Mouse (Mus musculus): ENCODE data around the gene Baz2b. TPM values are rescaled to one million over a fixed set of nuclear protein-coding genes. Genes with fewer than 3 reads are reported as not detected.

The Baz2b gene
- polyA plus RNA-seq, 1 experiment from 2014 or later: 74.7 TPM

DNA sequence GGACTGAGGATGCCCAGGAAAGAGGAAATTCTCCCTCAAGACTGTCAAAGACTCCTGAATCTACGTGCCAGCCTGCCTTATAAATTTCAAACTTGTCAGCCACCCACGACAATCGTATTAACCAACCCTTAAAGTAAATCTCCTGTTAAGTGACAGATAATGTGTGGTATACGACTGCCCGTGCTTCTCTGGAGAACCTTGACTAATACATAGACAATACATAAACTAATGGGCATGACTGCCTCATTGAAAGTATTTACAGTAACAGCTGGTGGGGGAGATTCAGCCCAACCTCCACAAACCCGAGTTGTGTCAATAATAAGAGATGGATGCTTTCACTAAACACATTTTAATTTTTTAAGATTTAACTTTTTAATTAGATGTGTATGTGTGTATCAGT, 3.8 kb downstream of the Baz2b start:
- H3K4me1 ChIP-seq (ENCODE audit: control insufficient read depth, insufficient read depth, low read length): peaks cover 4% of the 10 kb centered on the region
- 68% methylated on average over 6 of the region's 6 CpGs for WGBS
- no peaks in the 10 kb centered on the region for H3K9me3 ChIP-seq (ENCODE audit: control insufficient read depth, low read length)
- ATAC-seq (ENCODE audit: low FRiP score) (no peak), DNase-seq (ENCODE audit: low spot score, missing footprints) (no peak)
- H3K9ac ChIP-seq (ENCODE audit: low read length): no peak overlapping the region
- no peak overlapping the region for H3K27ac ChIP-seq (ENCODE audit: low read depth, low read length)
- no peaks in the 10 kb centered on the region for H3K36me3 ChIP-seq (ENCODE audit: control insufficient read depth, insufficient read depth, low read length)
- no peak overlapping the region for H3K4me2 ChIP-seq
- H3K4me3 ChIP-seq (ENCODE audit: low read depth, low read length): no peak overlapping the region
- H3K27me3 ChIP-seq (ENCODE audit: control insufficient read depth, insufficient read depth, low read length): no peaks in the 10 kb centered on the region

GRCm38 (mm10) chr2:60204162-60204561, 5.5 kb downstream of the Baz2b start:
- 86% methylated on average over 6 of the region's 6 CpGs for WGBS
- Histone ChIP-seq H3K27ac (ENCODE audit: low read depth, low read length) (no peak overlapping the region), H3K36me3 (ENCODE audit: control insufficient read depth, insufficient read depth, low read length) (no peaks in the 10 kb centered on the region), H3K27me3 (ENCODE audit: control insufficient read depth, insufficient read depth, low read length) (no peaks in the 10 kb centered on the region), H3K9me3 (ENCODE audit: control insufficient read depth, low read length) (no peaks in the 10 kb centered on the region), H3K4me2 (no peak overlapping the region), H3K4me1 (ENCODE audit: control insufficient read depth, insufficient read depth, low read length) (peaks cover 3% of the 10 kb centered on the region; the same call in 1 of the 2 replicates), H3K9ac (ENCODE audit: low read length) (no peak overlapping the region), H3K4me3 (ENCODE audit: low read depth, low read length) (no peak overlapping the region)
- ATAC-seq (ENCODE audit: low FRiP score) (no peak), DNase-seq (ENCODE audit: low spot score, missing footprints) (no peak)

DNA sequence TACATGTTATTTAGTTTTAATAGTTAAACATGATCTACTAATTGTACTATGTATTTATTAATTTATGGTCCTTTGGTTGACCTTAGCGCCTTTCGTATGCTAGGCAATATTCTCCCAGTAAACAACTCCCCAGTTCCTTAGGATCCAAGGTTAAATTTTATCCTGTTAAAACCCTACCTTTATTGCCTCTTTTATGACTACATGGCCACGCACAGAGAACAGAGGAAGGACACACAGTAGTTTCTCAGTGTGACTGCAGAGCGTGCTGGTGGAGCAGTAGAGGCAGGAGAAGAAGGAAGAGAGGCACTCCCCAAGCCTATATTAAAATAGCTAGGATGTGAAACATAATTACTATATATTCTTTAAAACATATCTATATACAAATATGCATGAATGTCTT, 5.9 kb downstream of the Baz2b start:
- no peak overlapping the region for H3K4me2 ChIP-seq
- H3K9ac ChIP-seq (ENCODE audit: low read length): no peak overlapping the region
- H3K4me3 ChIP-seq (ENCODE audit: low read depth, low read length): no peak overlapping the region
- no peak for DNase-seq (ENCODE audit: low spot score, missing footprints)
- H3K27me3 ChIP-seq (ENCODE audit: control insufficient read depth, insufficient read depth, low read length): no peaks in the 10 kb centered on the region
- WGBS: 97% methylated on average over 4 of the region's 4 CpGs
- no peak for ATAC-seq (ENCODE audit: low FRiP score)
- no peaks in the 10 kb centered on the region for H3K9me3 ChIP-seq (ENCODE audit: control insufficient read depth, low read length)
- H3K4me1 ChIP-seq (ENCODE audit: control insufficient read depth, insufficient read depth, low read length): peaks cover 3% of the 10 kb centered on the region; the same call in 1 of the 2 replicates
- no peak overlapping the region for H3K27ac ChIP-seq (ENCODE audit: low read depth, low read length)
- H3K36me3 ChIP-seq (ENCODE audit: control insufficient read depth, insufficient read depth, low read length): no peaks in the 10 kb centered on the region

DNA sequence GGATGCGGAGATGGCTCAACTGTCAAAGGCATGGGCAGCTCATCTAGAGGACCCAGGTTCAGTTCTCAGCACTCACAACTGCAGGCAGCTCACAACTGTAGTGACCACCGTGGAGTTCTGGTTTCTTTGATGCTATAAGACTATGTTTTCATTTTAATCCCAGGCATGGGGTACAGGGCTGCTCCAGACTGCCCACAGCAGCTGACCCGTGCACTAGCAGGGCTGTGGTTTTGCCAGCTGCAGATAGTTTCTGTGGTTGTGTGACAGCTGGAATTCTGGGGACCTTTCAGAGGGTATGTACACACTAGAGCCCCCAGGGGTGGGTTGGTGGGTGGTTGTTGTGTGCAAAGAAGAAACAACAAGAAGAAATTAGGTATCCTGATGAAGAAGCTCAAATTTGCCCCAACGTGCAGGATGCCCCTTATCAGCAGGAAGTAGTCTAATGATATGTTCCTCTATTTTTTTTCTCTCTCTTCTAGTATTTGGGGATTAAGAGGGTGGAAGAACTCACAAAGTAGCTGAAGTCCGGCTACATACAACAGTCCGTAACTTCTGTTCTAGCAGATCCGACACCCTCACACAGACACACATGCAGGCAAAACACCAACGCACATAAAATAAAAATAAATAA, 6.6 kb downstream of the Baz2b start:
- H3K27ac ChIP-seq (ENCODE audit: low read depth, low read length): no peak overlapping the region
- no peak overlapping the region for H3K4me3 ChIP-seq (ENCODE audit: low read depth, low read length)
- H3K36me3 ChIP-seq (ENCODE audit: control insufficient read depth, insufficient read depth, low read length): no peaks in the 10 kb centered on the region
- no peak for ATAC-seq (ENCODE audit: low FRiP score)
- H3K4me1 ChIP-seq (ENCODE audit: control insufficient read depth, insufficient read depth, low read length): peaks cover under 1% of the 10 kb centered on the region; the same call in 1 of the 2 replicates
- 88% methylated on average over 8 of the region's 8 CpGs for WGBS
- no peak overlapping the region for H3K9ac ChIP-seq (ENCODE audit: low read length)
- H3K4me2 ChIP-seq: no peak overlapping the region
- no peak for DNase-seq (ENCODE audit: low spot score, missing footprints)
- no peaks in the 10 kb centered on the region for H3K9me3 ChIP-seq (ENCODE audit: control insufficient read depth, low read length)
- no peaks in the 10 kb centered on the region for H3K27me3 ChIP-seq (ENCODE audit: control insufficient read depth, insufficient read depth, low read length)

DNA sequence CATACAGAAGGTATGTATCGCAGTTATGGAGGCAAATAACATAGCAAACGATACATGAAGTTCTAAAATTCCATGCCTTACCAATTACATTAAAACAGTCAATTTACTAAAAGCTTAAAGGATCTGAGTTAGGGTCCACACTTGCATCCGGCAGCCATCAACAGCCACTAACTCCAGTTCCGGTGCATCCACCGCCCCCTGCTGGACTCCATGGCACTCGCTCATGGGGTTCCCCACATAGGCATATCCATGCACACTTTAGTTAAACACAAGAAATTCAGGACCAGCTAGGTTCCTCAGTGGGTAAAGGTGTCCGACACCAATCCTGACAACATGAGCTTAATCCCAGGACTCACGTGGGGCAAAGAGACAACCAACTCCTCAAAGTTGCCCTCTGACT, 9.0 kb downstream of the Baz2b start:
- no peak overlapping the region for H3K4me3 ChIP-seq (ENCODE audit: low read depth, low read length)
- peak; percentile 71; the same call in 1 of the 2 replicates for ATAC-seq (ENCODE audit: low FRiP score)

DNA sequence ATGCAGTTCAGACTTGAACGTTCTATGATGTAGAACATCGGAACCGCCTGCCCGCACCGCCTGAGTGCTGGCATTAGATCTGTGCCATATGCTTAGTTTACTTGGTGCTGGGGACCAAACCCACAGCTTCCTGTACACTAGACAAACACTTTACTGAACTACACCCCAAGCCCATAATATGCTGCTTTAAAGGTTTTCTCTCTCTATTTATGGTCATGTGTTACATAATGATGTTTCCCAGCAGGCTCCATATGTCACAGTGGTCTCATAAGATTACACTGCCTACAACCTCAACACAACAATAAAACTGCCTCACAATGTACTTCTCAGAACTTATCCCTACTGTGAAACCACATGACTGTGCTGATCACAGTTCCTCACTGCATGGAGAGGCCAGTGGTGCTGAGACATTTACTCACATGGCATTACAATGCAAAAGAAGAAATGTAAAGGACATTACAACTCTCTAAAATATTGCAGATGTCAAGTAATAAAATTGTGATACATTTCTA, 9.5 kb downstream of the Baz2b start:
- no peak for ATAC-seq (ENCODE audit: low FRiP score)
- no peak overlapping the region for H3K4me3 ChIP-seq (ENCODE audit: low read depth, low read length)
- no peaks in the 10 kb centered on the region for H3K27me3 ChIP-seq (ENCODE audit: control insufficient read depth, insufficient read depth, low read length)
- no peak overlapping the region for H3K9ac ChIP-seq (ENCODE audit: low read length)
- H3K9me3 ChIP-seq (ENCODE audit: control insufficient read depth, low read length): no peaks in the 10 kb centered on the region
- H3K4me1 ChIP-seq (ENCODE audit: control insufficient read depth, insufficient read depth, low read length): no peaks in the 10 kb centered on the region
- H3K36me3 ChIP-seq (ENCODE audit: control insufficient read depth, insufficient read depth, low read length): no peaks in the 10 kb centered on the region
- no peak overlapping the region for H3K4me2 ChIP-seq
- no peak overlapping the region for H3K27ac ChIP-seq (ENCODE audit: low read depth, low read length)
- no peak for DNase-seq (ENCODE audit: low spot score, missing footprints)
- WGBS: 98% methylated on average over 5 of the region's 5 CpGs

More for the DNA sequence above, 9.0 kb downstream of the Baz2b start:
- WGBS: 52% methylated on average over 8 of the region's 8 CpGs
- Histone ChIP-seq H3K4me1 (ENCODE audit: control insufficient read depth, insufficient read depth, low read length) (no peaks in the 10 kb centered on the region), H3K4me2 (no peak overlapping the region), H3K27ac (ENCODE audit: low read depth, low read length) (no peak overlapping the region), H3K9ac (ENCODE audit: low read length) (no peak overlapping the region), H3K9me3 (ENCODE audit: control insufficient read depth, low read length) (no peaks in the 10 kb centered on the region), H3K36me3 (ENCODE audit: control insufficient read depth, insufficient read depth, low read length) (no peaks in the 10 kb centered on the region), H3K27me3 (ENCODE audit: control insufficient read depth, insufficient read depth, low read length) (no peaks in the 10 kb centered on the region)
- no peak for DNase-seq (ENCODE audit: low spot score, missing footprints)

GRCm38 (mm10) chr2:60196841-60197240, 12.8 kb downstream of the Baz2b start:
- DNase-seq (ENCODE audit: low spot score, missing footprints) (no peak), ATAC-seq (ENCODE audit: low FRiP score) (no peak)
- Histone ChIP-seq H3K9ac (ENCODE audit: low read length) (no peak overlapping the region), H3K36me3 (ENCODE audit: control insufficient read depth, insufficient read depth, low read length) (no peaks in the 10 kb centered on the region), H3K4me2 (no peak overlapping the region), H3K4me1 (ENCODE audit: control insufficient read depth, insufficient read depth, low read length) (no peaks in the 10 kb centered on the region), H3K27me3 (ENCODE audit: control insufficient read depth, insufficient read depth, low read length) (no peaks in the 10 kb centered on the region), H3K9me3 (ENCODE audit: control insufficient read depth, low read length) (no peaks in the 10 kb centered on the region), H3K4me3 (ENCODE audit: low read depth, low read length) (no peak overlapping the region), H3K27ac (ENCODE audit: low read depth, low read length) (no peak overlapping the region)
- 66% methylated on average over 1 of the region's 1 CpGs for WGBS

GRCm38 (mm10) chr2:60181696-60182095, 27.9 kb downstream of the Baz2b start:
- Histone ChIP-seq H3K4me1 (ENCODE audit: control insufficient read depth, insufficient read depth, low read length) (no peaks in the 10 kb centered on the region), H3K36me3 (ENCODE audit: control insufficient read depth, insufficient read depth, low read length) (no peaks in the 10 kb centered on the region), H3K27ac (ENCODE audit: low read depth, low read length) (no peak overlapping the region), H3K27me3 (ENCODE audit: control insufficient read depth, insufficient read depth, low read length) (no peaks in the 10 kb centered on the region), H3K9ac (ENCODE audit: low read length) (no peak overlapping the region), H3K4me2 (no peak overlapping the region), H3K9me3 (ENCODE audit: control insufficient read depth, low read length) (no peaks in the 10 kb centered on the region), H3K4me3 (ENCODE audit: low read depth, low read length) (no peak overlapping the region)
- 75% methylated on average over 2 of the region's 2 CpGs for WGBS
- DNase-seq (ENCODE audit: low spot score, missing footprints): no peak
- ATAC-seq (ENCODE audit: low FRiP score): no peak

GRCm38 (mm10) chr2:60177490-60177889, 32.1 kb downstream of the Baz2b start:
- no peak overlapping the region for H3K4me3 ChIP-seq (ENCODE audit: low read depth, low read length)
- WGBS: 81% methylated on average over 3 of the region's 3 CpGs
- no peaks in the 10 kb centered on the region for H3K9me3 ChIP-seq (ENCODE audit: control insufficient read depth, low read length)
- no peaks in the 10 kb centered on the region for H3K27me3 ChIP-seq (ENCODE audit: control insufficient read depth, insufficient read depth, low read length)
- ATAC-seq (ENCODE audit: low FRiP score) (no peak), DNase-seq (ENCODE audit: low spot score, missing footprints) (no peak)
- H3K9ac ChIP-seq (ENCODE audit: low read length): no peak overlapping the region
- H3K4me2 ChIP-seq: no peak overlapping the region
- no peak overlapping the region for H3K27ac ChIP-seq (ENCODE audit: low read depth, low read length)
- no peaks in the 10 kb centered on the region for H3K36me3 ChIP-seq (ENCODE audit: control insufficient read depth, insufficient read depth, low read length)
- H3K4me1 ChIP-seq (ENCODE audit: control insufficient read depth, insufficient read depth, low read length): no peaks in the 10 kb centered on the region
